Mouse (Mus musculus) lung, adult 2 months (tissue): ENCODE results near the gene Rbbp8nl.

Experiments used
- CTCF ChIP-seq: fragments of 200-500 bp; IDR thresholded peaks from 2 replicates; pipeline ENCODE4 v1.5.1; 2011; ENCODE audit warnings: mild to moderate bottlenecking, low read length, control low read depth; ENCODE audit not compliant: insufficient read depth
- POLR2A ChIP-seq: fragments of 200-500 bp; IDR thresholded peaks from 2 replicates; pipeline ENCODE4 v1.6.1; 2011; ENCODE audit warnings: low read depth, mild to moderate bottlenecking, control low read depth, low read length, borderline replicate concordance; ENCODE audit errors: extremely low read depth

DNA sequence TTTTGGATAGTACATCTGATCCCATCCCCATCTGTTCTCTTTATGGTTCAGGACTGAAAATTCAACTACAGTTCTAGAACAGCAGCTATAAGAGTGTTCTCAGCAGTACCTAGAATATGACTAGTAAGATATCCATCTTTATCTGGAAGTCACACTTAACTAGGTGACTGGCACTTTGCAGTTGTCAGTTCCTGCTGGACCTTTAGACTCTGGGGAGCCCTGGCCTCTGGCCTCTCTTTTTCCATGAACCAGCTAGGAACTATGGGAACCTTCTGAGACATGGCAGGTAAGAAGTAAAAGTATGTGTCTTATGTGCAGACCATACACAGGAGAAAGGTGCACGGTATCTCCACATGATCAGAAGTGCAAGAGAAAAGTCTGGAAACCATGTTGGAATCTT, 39.8 kb upstream of the Rbbp8nl start:
- no peak for TF ChIP-seq POLR2A
- no peak for TF ChIP-seq CTCF
